Mouse (Mus musculus) ovary, postnatal 14 days (tissue): Measurements from ENCODE around the gene Faap100.
"Not testable (repeated sequence)": the region's sequence is repeated elsewhere in the genome, so short reads cannot be mapped to it uniquely, and the experiment has no call there.

Source experiments
- DNase-seq: peaks from one replicate; pipeline ENCODE4 v3.0.0; 2022; ENCODE audit warnings: low spot score

The Faap100 gene

GRCm38 (mm10) chr11:120351250-120352092, 27.1 kb downstream of the Faap100 start:
- DNase-seq: no peak

- DNase-seq: no peak
Measured at GRCm38 (mm10) chr11:120350711-120351110, 27.9 kb downstream of the Faap100 start.

GRCm38 (mm10) chr11:120349986-120350702, 28.4 kb downstream of the Faap100 start:
- peak; percentile 90 for DNase-seq

GRCm38 (mm10) chr11:120349371-120349985, 29.1 kb downstream of the Faap100 start:
- DNase-seq: no peak

GRCm38 (mm10) chr11:120348684-120349370, 29.7 kb downstream of the Faap100 start:
- no peak for DNase-seq

GRCm38 (mm10) chr11:120347791-120348683, 30.5 kb downstream of the Faap100 start, which contains the start of gene Actg1:
TSS of gene Actg1 (minus strand) at chr11:120348542.
- peak; percentile 77 for DNase-seq

GRCm38 (mm10) chr11:120347301-120347700, 31.3 kb downstream of the Faap100 start:
- no peak for DNase-seq

- not testable (repeated sequence) for DNase-seq
Measured at GRCm38 (mm10) chr11:120346383-120347034, 32.1 kb downstream of the Faap100 start.

GRCm38 (mm10) chr11:120345067-120345681, 33.4 kb downstream of the Faap100 start:
- no peak for DNase-seq

GRCm38 (mm10) chr11:120344310-120344920, 34.1 kb downstream of the Faap100 start:
- DNase-seq: no peak

- DNase-seq: no peak
Measured at GRCm38 (mm10) chr11:120343519-120344309, 34.9 kb downstream of the Faap100 start.

GRCm38 (mm10) chr11:120342656-120343160, 35.9 kb downstream of the Faap100 start:
- no peak for DNase-seq

- DNase-seq: no peak
Measured at GRCm38 (mm10) chr11:120341661-120342060, 36.9 kb downstream of the Faap100 start.

- no peak for DNase-seq
Measured at GRCm38 (mm10) chr11:120339978-120340513, 38.5 kb downstream of the Faap100 start.

GRCm38 (mm10) chr11:120338786-120339185, 39.8 kb downstream of the Faap100 start:
- no peak for DNase-seq

GRCm38 (mm10) chr11:120337447-120337846, 41.1 kb downstream of the Faap100 start:
- no peak for DNase-seq

- DNase-seq: no peak
Measured at GRCm38 (mm10) chr11:120335431-120336021, 43.0 kb downstream of the Faap100 start.

GRCm38 (mm10) chr11:120320156-120320555, 58.4 kb downstream of the Faap100 start:
- no peak for DNase-seq
